ENCODE assay signal across 14 mouse cellular contexts in genomic region chr2:65990108-65990507, GRCm38 (mm10).
DNase-seq lines count a peak whose midpoint lies in the region; TF ChIP-seq lines count a peak whose summit lies in the region.
"Had no signal": no experiment of that assay in that cellular context is flagged by ENCODE, and none has a peak within 500 bp of the region (broad histone marks: within the 10 kb centered on the region; RNA-seq: fewer than 3 reads in every experiment).

No protein-coding gene starts in this region.

- no peak for TF ChIP-seq POLR2A in lung, adult 2 months (IDR thresholded peaks at IDR 0.05; ENCODE audit: borderline replicate concordance, extremely low read depth, low read depth, low read length)

- no peak overlapping the region for H3K4me3 ChIP-seq in gastrocnemius, adult 2 months
- H3K4me3 ChIP-seq in lung, adult 2 months (replicated peaks; ENCODE audit: extremely low read depth, low read depth, low read length): no peak overlapping the region
- no peak overlapping the region for H3K4me3 ChIP-seq in ES-E14 (ENCODE audit: insufficient read depth in 1 of 2, low read depth in 1 of 2, low read length in 2 of 2, poor library complexity in 1 of 2, severe bottlenecking in 1 of 2)
- no peak overlapping the region for H3K4me3 ChIP-seq in limb, embryonic 10.5 days
- H3K4me3 ChIP-seq: neural tube, embryonic 13.5 days had no signal

- no peak overlapping the region for H3K27ac ChIP-seq in gastrocnemius, adult 2 months
- no peak overlapping the region for H3K27ac ChIP-seq in ES-E14 (ENCODE audit: insufficient read depth, low read depth, low read length, poor library complexity, severe bottlenecking)
- H3K27ac ChIP-seq in limb, embryonic 10.5 days: peak overlapping the region; percentile 66
- H3K27ac ChIP-seq: macrophage; neural tube, embryonic 13.5 days had no signal

- no peak overlapping the region for H3K9ac ChIP-seq in ES-E14 (ENCODE audit: insufficient read depth, low read depth, low read length, poor library complexity, severe bottlenecking)
- H3K9ac ChIP-seq: neural tube, embryonic 13.5 days had no signal

- in situ Hi-C loops in ES-E14 (cut with MboI; ENCODE audit: low sequenced_read_pairs in 2 of 2, unreplicated experiment in 2 of 2): no loop called here

- no peaks in the 10 kb centered on the region; the same call in 1 of the 2 replicates for H3K4me1 ChIP-seq in lung, adult 2 months (ENCODE audit: control insufficient read depth, insufficient read depth, low read length)
- H3K4me1 ChIP-seq in ES-E14 (ENCODE audit: control insufficient read depth in 2 of 2, insufficient read depth in 2 of 2, low read length in 2 of 2, poor library complexity in 1 of 2): no peaks in the 10 kb centered on the region
- H3K4me1 ChIP-seq in limb, embryonic 10.5 days: peaks cover 86% of the 10 kb centered on the region

- no peaks in the 10 kb centered on the region for H3K9me3 ChIP-seq in ES-E14 (ENCODE audit: control insufficient read depth, insufficient read depth, low read depth, low read length)
- H3K9me3 ChIP-seq in limb, embryonic 10.5 days (replicated peaks): no peaks in the 10 kb centered on the region
- H3K9me3 ChIP-seq: neural tube, embryonic 13.5 days had no signal

- H3K36me3 ChIP-seq in ES-E14 (ENCODE audit: control insufficient read depth, insufficient read depth, low read length, poor library complexity, severe bottlenecking): no peaks in the 10 kb centered on the region
- no peaks in the 10 kb centered on the region for H3K36me3 ChIP-seq in limb, embryonic 10.5 days
- H3K36me3 ChIP-seq: neural tube, embryonic 13.5 days had no signal

- TF ChIP-seq CTCF in gastrocnemius, adult 2 months (IDR thresholded peaks at IDR 0.05): peak; percentile 5; the same call in 1 of the 2 replicates
- peak; percentile 26; the same call in 1 of the 2 replicates for TF ChIP-seq CTCF in lung, adult 2 months (IDR thresholded peaks at IDR 0.05; ENCODE audit: insufficient read depth, low read length)

- intact Hi-C loops in gastrocnemius, adult 2 months (cut with DNase I): no loop called here
- intact Hi-C loops in left cerebral cortex, postnatal 4 days (cut with DNase I): no loop called here

- no peaks in the 10 kb centered on the region for H3K27me3 ChIP-seq in limb, embryonic 10.5 days (ENCODE audit: low read depth, poor library complexity, severe bottlenecking)
- H3K27me3 ChIP-seq: neural tube, embryonic 13.5 days had no signal

- DNase-seq in gastrocnemius, adult 2 months: no peak
- DNase-seq in gastrocnemius, adult 8-10 months (ENCODE audit: low spot score in 2 of 2): no peak
- no peak for DNase-seq in lung, adult 2 months
- no peak for DNase-seq in lung, adult 18-20 months
- peak; percentile 6 for DNase-seq in ES-E14 (ENCODE audit: low read depth, low spot score)
- no peak for DNase-seq in limb, embryonic 10.5 days (ENCODE audit: low spot score)
- no peak for DNase-seq in left cerebral cortex, postnatal 4 days
- DNase-seq: adrenal gland, adult 8-10 months; B cell, adult 2 months; cerebellum, adult 9-10 months; spleen, adult 18-20 months; thymus, postnatal 4 days had no signal

TF ChIP-seq in ES-E14, 5 proteins besides CTCF, POLR2A, EP300 and RAD21:
- TF ChIP-seq HCFC1 (IDR thresholded peaks at IDR 0.05; ENCODE audit: borderline replicate concordance, insufficient read depth, low read length): no peak
- TF ChIP-seq ZNF384 (IDR thresholded peaks at IDR 0.05; ENCODE audit: low read depth, low read length): no peak
- no peak for TF ChIP-seq MAFK (IDR thresholded peaks at IDR 0.05; ENCODE audit: insufficient read depth, low read depth, low read length)
- no peak for TF ChIP-seq ZC3H11A (IDR thresholded peaks at IDR 0.05; ENCODE audit: borderline replicate concordance, low read depth, low read length)
- TF ChIP-seq CHD2 (IDR thresholded peaks at IDR 0.05; ENCODE audit: low read depth, low read length): no peak
